Mouse (Mus musculus): ENCODE data around the gene Pou2f2. TPM values are rescaled to one million over a fixed set of nuclear protein-coding genes. Genes with fewer than 3 reads are reported as not detected.
A peak's percentile ranks its signal among the peaks of the same experiment; 100 is the strongest.

Pou2f2 gene
- polyA plus RNA-seq, 1 experiment from 2014 or later = 17.5 TPM

DNA sequence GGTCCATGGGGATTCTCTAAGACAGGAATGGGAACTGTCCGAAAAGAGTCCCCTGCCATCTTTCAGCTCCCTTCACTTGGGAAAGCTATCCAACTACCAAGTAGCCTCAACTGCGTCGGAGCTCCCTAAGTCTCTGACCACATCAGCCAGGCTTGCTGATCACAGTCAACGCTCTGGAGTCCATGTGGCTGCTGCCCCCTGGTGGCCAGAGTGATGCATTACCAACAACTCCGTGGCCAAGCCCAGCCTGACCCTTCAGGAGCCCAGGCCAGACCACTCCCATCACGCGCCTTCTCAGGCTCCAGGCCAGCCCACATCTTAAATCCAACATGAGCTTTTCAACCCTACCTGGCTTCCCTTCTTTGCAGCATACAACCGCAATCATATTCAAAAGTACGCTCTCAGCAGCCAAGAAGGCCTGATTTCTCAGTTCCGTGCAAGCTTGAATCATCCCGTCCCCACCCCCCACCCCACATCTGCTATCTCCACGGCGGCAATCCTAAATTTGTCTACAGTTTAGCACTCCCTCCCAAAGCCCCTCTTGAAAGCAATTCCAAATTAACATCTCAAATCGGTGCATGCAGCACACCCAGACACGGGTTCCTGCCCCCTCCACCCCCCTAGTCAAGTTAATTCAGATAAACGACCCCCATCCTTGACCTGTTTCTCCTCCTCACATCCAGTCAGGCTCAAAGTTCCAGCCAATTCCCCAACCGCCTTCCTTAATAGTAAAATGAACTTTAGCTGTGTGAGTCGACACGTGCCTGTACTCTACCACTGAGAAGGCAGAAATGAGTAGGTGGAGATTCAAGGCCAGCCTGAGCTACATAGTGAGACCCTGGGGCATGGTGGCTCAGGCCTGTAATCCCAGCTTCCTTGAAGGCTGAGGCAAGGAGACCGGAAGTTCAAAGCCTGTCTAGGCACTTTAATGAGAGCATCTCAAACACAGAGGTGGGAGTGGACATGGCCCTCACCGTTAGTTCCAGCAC lies 8.4 kb upstream of the Pou2f2 start:
- 29% methylated on average over 21 of the region's 21 CpGs for WGBS
- Histone ChIP-seq H3K9me3 (no peaks in the 10 kb centered on the region), H3K27me3 (peaks cover 11% of the 10 kb centered on the region; the same call in 1 of the 2 replicates), H3K4me1 (0 out of 2 replicates have a peak, but pooled peaks cover 2% of the 10 kb centered on the region), H3K4me2 (replicated peaks) (no peak overlapping the region), H3K9ac (replicated peaks) (no peak overlapping the region), H3K36me3 (no peaks in the 10 kb centered on the region), H3K27ac (replicated peaks) (no peak overlapping the region), H3K4me3 (no peak overlapping the region)
- peak; percentile 82 for ATAC-seq (replicated peaks)

DNA sequence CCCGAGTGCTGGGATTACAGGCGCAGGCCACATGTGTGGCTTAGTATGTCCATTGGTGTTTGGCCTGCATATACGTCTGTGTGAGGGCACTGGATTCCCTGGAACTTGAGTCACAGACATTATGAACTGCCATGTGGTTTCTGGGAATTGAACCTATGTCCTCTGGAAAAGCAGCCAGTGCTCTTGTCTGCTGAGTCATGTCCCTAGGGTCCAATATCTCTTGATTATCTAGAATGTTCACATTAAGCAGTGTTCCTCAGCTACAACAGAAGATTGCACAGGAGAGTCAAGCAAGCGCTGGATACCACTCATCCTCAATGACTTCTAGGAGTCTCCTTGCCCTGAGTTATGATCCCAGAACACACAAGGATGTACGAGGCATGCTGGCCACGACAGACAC lies 4.6 kb upstream of the Pou2f2 start:
- 85% methylated on average over 6 of the region's 6 CpGs for WGBS
- ATAC-seq (replicated peaks) = no peak

DNA sequence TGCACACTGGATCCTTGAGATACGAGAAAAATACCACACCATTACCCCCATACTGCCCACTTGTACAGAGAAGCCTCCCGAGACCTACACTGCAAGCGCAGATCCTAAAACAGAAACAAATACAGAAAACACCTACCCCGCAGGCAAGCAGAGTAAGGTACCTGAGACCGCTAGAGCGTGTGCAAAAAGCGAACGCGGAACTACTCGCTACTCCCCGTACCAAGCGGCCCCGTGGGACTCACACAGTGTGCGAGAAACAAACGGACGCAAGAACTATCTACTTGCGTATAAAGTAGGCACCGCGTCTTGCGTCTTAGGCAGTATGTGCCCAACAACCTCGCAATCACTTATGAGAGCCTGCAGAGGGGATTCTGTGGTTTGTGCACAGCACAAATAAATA lies 2.3 kb upstream of the Pou2f2 start:
- peaks cover 35% of the 10 kb centered on the region for H3K27me3 ChIP-seq
- H3K9me3 ChIP-seq = no peaks in the 10 kb centered on the region
- H3K4me3 ChIP-seq = peak overlapping the region; percentile 52
- peaks cover 40% of the 10 kb centered on the region for H3K4me1 ChIP-seq
- no peaks in the 10 kb centered on the region for H3K36me3 ChIP-seq
- H3K9ac ChIP-seq (replicated peaks) = 0 out of 2 replicates have a peak overlapping the region, but pooled peaks have one; percentile 24
- WGBS = 3% methylated on average over 21 of the region's 21 CpGs
- H3K27ac ChIP-seq (replicated peaks) = no peak overlapping the region
- H3K4me2 ChIP-seq (replicated peaks) = peak overlapping the region; percentile 68
- ATAC-seq (replicated peaks) = no peak

More for the DNA sequence above, 4.6 kb upstream of the Pou2f2 start:
- peaks cover 27% of the 10 kb centered on the region for H3K4me1 ChIP-seq
- no peaks in the 10 kb centered on the region for H3K36me3 ChIP-seq
- H3K9me3 ChIP-seq = no peaks in the 10 kb centered on the region
- no peak overlapping the region for H3K4me3 ChIP-seq
- H3K27me3 ChIP-seq = peaks cover 35% of the 10 kb centered on the region
- no peak overlapping the region for H3K9ac ChIP-seq (replicated peaks)
- no peak overlapping the region for H3K4me2 ChIP-seq (replicated peaks)
- H3K27ac ChIP-seq (replicated peaks) = no peak overlapping the region

DNA sequence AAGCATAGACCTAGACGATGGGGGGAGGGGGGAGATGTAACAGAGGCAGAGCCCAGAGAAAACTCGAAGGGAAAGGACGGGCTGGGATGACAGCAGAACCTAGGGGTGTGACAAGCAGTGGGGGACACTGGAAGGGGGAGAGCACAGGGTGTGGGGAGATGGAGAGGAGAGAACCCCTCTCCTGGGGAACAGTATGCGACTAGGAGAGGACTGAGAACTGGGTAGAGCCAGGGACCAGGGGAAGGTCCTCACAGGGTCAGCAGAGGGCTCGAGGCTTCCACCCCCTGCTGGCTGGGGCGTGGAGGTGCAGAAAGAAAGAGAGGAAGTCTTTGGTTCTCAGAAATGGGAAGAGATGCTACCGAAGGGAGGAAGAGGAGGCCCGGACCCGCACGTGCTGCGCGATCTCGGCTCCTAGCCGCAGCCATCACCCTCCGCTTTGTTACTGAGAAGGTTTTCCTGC lies 1.8 kb upstream of the Pou2f2 start:
- Histone ChIP-seq H3K9me3 (no peaks in the 10 kb centered on the region), H3K4me1 (peaks cover 44% of the 10 kb centered on the region), H3K9ac (replicated peaks) (0 out of 2 replicates have a peak overlapping the region, but pooled peaks have one; percentile 24), H3K36me3 (no peaks in the 10 kb centered on the region), H3K4me3 (peak overlapping the region; percentile 52), H3K4me2 (replicated peaks) (peak overlapping the region; percentile 68), H3K27ac (replicated peaks) (0 out of 2 replicates have a peak overlapping the region, but pooled peaks have one; percentile 15), H3K27me3 (peaks cover 35% of the 10 kb centered on the region)
- 2% methylated on average over 15 of the region's 15 CpGs for WGBS
- no peak for ATAC-seq (replicated peaks)

DNA sequence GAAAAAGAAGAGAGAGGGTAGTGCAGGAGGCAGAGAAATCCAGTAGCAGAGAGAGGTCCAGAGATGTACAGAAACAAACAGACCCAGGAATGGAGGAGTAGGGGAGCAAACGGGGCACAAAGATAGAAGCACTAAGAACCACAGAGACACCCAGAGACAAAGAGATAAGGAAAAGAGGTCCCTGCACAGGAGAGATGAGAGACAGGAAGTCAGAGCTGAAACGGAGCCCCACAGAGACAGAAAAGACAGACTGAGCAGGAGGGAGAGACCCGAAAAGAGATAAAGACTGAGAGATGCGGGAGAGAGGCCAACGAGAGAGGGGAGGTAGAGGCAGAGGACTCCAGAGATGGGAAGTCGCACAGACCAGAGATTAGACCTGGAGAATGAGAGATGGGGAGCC lies 986 bp upstream of the Pou2f2 start:
- Histone ChIP-seq H3K4me2 (replicated peaks) (peak overlapping the region; percentile 68), H3K4me3 (peak overlapping the region; percentile 52), H3K36me3 (no peaks in the 10 kb centered on the region), H3K4me1 (peaks cover 44% of the 10 kb centered on the region), H3K27me3 (peaks cover 35% of the 10 kb centered on the region), H3K9ac (replicated peaks) (0 out of 2 replicates have a peak overlapping the region, but pooled peaks have one; percentile 75), H3K27ac (replicated peaks) (peak overlapping the region; percentile 98), H3K9me3 (no peaks in the 10 kb centered on the region)
- no peak for ATAC-seq (replicated peaks)
- WGBS = 3% methylated on average over 6 of the region's 6 CpGs

DNA sequence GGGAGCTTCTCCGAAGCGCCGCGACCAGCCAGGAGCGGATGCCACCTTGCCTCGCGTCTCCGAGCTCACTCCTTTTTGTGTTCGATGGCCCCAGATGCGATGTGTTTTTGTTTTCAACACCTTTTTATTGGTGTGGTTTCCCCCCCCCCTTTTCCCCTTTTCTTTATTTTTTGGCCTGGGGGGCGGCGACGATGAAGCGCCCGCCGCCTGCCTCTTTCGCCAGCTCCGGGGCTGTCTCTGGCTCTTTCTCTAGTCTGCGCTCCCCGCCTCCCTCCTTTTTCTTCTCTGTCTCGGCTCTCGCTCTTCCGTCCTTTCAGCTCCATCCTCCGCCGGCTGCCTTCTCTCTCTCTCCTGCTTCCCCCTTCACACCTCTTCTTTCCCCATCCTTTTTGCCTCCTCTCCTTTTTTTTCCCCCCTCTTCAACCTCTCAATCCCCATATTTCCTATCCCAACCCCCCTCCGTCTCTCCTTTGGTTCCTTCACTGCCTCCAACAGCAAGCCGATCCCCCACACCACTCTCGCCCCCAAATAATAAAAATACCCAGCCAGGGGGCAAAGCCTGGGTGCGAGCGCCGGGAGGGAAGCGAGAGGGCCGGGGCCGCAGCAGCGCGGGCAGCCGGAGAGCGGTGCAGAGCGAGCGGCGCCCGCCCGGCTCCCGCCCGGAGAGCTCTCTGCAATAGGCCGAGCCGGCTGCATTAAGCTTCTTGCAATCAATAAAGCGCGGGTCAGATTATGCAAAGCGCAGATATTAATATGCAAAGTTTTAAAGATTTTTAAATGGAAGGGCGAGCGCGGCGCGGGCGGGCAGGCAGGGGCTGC lies 530 bp downstream of the Pou2f2 start:
- H3K9me3 ChIP-seq = no peaks in the 10 kb centered on the region
- H3K9ac ChIP-seq (replicated peaks) = peak overlapping the region; percentile 75
- peak overlapping the region; percentile 52 for H3K4me3 ChIP-seq
- H3K27ac ChIP-seq (replicated peaks) = peak overlapping the region; percentile 98
- peak; percentile 81 for ATAC-seq (replicated peaks)
- no peaks in the 10 kb centered on the region for H3K36me3 ChIP-seq
- WGBS = under 1% methylated on average over 55 of the region's 56 CpGs
- H3K27me3 ChIP-seq = peaks cover 28% of the 10 kb centered on the region
- H3K4me1 ChIP-seq = peaks cover 50% of the 10 kb centered on the region
- H3K4me2 ChIP-seq (replicated peaks) = peak overlapping the region; percentile 68

DNA sequence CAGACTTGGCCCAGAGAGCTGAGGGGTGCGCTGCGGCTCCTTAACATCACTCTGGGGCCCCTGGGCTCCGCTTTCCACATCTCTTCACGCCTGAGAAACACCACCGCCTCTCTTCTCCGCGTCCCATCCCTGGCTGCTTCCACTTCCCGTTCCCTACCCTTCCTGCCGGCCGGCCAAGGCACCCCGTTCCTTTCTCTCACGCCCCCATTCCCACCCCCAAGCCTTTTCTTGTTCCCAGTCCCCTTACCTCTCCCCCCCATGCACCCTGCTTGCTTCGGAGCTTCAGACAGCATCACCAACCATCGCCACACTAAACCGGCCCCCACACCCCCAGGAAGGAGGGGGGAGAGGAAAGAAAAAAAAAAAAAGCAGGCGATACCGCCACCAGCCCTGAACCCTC lies 1.2 kb downstream of the Pou2f2 start:
- H3K9ac ChIP-seq (replicated peaks) = peak overlapping the region; percentile 75
- peak overlapping the region; percentile 52 for H3K4me3 ChIP-seq
- no peaks in the 10 kb centered on the region for H3K9me3 ChIP-seq
- H3K27me3 ChIP-seq = peaks cover 27% of the 10 kb centered on the region
- ATAC-seq (replicated peaks) = no peak
- peak overlapping the region; percentile 98 for H3K27ac ChIP-seq (replicated peaks)
- peak overlapping the region; percentile 68 for H3K4me2 ChIP-seq (replicated peaks)
- H3K4me1 ChIP-seq = peaks cover 50% of the 10 kb centered on the region
- no peaks in the 10 kb centered on the region for H3K36me3 ChIP-seq
- WGBS = under 1% methylated on average over 17 of the region's 17 CpGs

DNA sequence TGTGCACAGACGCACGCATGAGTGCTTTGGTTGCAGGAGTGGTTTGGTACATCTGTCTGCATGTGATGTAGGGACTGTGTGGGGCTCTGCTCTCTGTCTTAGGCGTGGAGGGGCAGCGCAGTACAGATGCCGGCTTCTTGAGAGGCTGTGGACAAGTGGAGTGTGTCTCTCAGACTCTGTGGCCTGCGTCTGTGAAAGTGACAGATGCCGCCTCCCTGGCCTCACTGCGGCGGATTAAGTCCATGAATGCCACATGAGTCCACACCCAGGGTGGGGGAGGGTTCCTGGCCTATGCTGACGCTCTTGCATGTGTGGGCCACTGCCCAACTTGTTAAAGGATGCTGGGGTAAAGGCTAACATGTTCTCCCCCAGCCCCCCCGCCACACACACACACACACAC lies 5.2 kb downstream of the Pou2f2 start:
- no peak overlapping the region for H3K4me3 ChIP-seq
- H3K4me1 ChIP-seq = peaks cover 28% of the 10 kb centered on the region
- H3K9ac ChIP-seq (replicated peaks) = no peak overlapping the region; the same call in 1 of the 2 replicates
- H3K27ac ChIP-seq (replicated peaks) = 0 out of 2 replicates have a peak overlapping the region, but pooled peaks have one; percentile 5
- no peak for ATAC-seq (replicated peaks)
- no peaks in the 10 kb centered on the region for H3K27me3 ChIP-seq
- no peaks in the 10 kb centered on the region for H3K9me3 ChIP-seq
- whole genome bisulfite sequencing = 37% methylated on average over 11 of the region's 11 CpGs
- no peak overlapping the region for H3K4me2 ChIP-seq (replicated peaks)
- no peaks in the 10 kb centered on the region for H3K36me3 ChIP-seq

DNA sequence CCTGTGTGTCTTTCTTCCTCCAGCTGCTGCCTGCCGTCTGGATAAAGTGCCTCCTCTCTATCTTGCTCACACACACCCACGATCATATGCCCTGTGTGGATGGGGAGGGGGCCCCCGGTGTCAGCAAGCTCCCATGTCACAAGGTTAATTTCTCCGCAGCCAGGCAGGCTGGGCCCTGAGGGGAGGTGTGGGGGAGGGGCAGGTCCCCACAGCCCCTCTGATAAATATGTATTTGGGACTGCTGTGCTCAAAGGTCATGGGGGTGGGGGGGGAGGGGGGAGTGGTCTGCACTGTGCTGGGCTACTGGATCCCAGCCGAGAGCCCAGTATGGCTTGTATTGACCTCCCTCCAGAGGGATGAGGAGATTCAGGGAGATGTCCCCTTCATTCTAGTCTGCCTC lies 6.9 kb downstream of the Pou2f2 start:
- Histone ChIP-seq H3K36me3 (no peaks in the 10 kb centered on the region), H3K9ac (replicated peaks) (no peak overlapping the region), H3K4me1 (peaks cover 21% of the 10 kb centered on the region), H3K27me3 (no peaks in the 10 kb centered on the region), H3K4me3 (no peak overlapping the region), H3K27ac (replicated peaks) (no peak overlapping the region), H3K9me3 (no peaks in the 10 kb centered on the region), H3K4me2 (replicated peaks) (no peak overlapping the region)
- no peak for ATAC-seq (replicated peaks)
- 52% methylated on average over 5 of the region's 5 CpGs for WGBS

DNA sequence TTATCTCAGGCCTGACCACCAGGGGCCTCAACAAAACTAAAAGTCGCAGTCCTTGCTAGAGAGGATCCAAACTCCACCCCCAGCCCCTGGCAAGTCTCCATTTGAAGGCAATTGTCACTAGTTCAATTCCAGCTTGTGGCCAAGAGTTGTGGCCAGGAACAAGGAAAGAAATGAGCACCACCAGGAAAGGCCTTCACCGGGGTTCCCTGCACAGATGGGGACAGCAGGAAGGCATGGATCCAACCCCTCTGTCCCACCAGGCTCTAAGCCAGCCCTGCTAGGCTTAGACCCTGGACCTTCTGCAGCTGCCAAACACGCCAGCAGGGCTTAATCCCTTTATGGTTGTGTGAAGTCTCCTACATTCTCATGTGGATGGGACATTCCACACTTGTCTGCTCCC lies 8.9 kb downstream of the Pou2f2 start:
- Histone ChIP-seq H3K27ac (replicated peaks) (no peak overlapping the region), H3K27me3 (no peaks in the 10 kb centered on the region), H3K4me3 (no peak overlapping the region), H3K36me3 (no peaks in the 10 kb centered on the region), H3K4me2 (replicated peaks) (no peak overlapping the region), H3K4me1 (peaks cover 9% of the 10 kb centered on the region), H3K9me3 (no peaks in the 10 kb centered on the region), H3K9ac (replicated peaks) (no peak overlapping the region)
- 27% methylated on average over 3 of the region's 3 CpGs for WGBS
- no peak for ATAC-seq (replicated peaks)

DNA sequence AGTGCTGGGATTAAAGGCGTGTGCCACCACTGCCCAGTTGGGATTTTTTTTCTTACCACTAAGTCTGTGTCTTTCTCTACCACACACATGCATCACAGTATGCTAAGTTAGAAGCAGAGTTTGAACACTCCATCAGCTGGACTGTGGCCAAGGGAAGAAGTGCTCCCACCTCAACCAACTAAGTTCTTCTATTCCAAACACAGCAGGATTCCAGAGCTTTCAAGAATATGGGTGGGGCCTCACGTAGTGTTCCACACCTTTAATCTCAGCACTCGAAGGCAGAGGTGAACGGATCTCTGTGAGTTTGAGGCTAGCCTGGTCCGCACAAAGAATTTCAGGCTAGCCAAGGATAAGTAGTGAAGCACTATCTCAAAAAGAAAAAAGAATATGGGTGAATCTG lies 13.4 kb downstream of the Pou2f2 start:
- H3K9ac ChIP-seq (replicated peaks) = no peak overlapping the region
- H3K4me1 ChIP-seq = peaks cover 3% of the 10 kb centered on the region; the same call in 1 of the 2 replicates
- H3K36me3 ChIP-seq = no peaks in the 10 kb centered on the region
- no peak overlapping the region for H3K4me3 ChIP-seq
- WGBS = 89% methylated on average over 5 of the region's 5 CpGs
- H3K9me3 ChIP-seq = no peaks in the 10 kb centered on the region
- no peaks in the 10 kb centered on the region for H3K27me3 ChIP-seq
- no peak for ATAC-seq (replicated peaks)
- no peak overlapping the region for H3K4me2 ChIP-seq (replicated peaks)
- H3K27ac ChIP-seq (replicated peaks) = no peak overlapping the region

All from forebrain, embryonic 15.5 days (tissue).